Mouse (Mus musculus): ENCODE results near the gene Adad2.

Gene Adad2

DNA sequence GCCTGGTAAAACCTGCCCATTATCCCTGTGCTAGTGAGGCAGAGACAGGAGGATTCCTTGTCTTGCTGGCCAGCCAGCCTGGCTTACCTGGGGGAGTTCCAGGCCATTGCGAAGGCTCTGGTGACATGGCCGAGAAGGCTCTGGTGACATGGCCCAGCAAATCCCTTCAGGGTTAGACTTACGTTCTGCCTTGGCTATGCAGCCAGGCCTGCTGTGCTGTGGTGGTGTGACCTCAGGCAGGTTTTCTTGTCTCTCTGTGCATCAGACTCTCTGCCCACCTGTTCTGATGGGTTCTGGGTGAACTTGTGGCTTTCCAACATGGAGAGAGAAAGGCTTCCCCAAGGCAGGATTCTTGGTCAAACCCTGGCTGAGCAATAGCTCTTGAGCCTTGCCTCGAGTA lies 24.8 kb downstream of the Adad2 start:
- ATAC-seq (ENCODE audit: insufficient number of reproducible peaks, low FRiP score, low TSS enrichment) = no peak

DNA sequence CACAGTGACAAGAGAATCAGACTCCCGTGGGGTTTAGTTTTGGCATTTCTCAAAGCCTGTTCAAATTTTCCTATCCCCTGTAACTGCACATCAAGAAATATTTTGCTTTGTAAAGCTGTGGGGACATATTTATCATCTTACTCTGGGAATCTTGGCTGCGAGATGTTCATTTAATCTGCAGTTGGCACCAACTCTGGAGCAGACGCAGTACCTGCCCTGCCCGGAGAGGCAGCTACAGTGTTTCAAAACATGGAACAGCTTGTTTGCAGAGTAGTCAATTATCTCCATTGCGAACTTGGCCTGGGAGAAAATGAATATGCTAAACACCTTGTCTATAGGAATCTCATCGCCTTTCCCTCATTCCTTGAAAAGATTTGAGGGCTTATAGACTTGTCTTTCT lies 25.7 kb downstream of the Adad2 start:
- no peak for ATAC-seq (ENCODE audit: insufficient number of reproducible peaks, low FRiP score, low TSS enrichment)

DNA sequence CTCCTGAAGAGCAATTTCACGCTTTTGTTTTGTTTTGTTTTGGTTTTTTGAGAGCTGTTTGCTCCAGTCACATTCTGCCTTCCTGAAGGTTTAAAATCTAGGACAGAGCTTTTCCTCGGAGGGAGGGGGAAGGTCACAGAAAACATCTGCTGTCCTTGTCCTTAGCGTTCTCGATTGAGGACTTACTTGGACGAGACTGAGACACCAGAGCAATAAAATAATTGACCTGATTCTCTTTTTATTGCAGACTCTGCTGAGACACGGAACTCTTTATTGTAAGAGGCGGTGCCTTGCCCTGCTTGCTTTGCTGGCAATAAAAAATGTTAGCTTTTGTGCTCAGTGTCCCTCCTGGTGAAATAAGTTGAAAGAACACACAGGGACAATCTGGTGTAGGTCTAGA lies 27.3 kb downstream of the Adad2 start:
- ATAC-seq (ENCODE audit: insufficient number of reproducible peaks, low FRiP score, low TSS enrichment) = no peak

DNA sequence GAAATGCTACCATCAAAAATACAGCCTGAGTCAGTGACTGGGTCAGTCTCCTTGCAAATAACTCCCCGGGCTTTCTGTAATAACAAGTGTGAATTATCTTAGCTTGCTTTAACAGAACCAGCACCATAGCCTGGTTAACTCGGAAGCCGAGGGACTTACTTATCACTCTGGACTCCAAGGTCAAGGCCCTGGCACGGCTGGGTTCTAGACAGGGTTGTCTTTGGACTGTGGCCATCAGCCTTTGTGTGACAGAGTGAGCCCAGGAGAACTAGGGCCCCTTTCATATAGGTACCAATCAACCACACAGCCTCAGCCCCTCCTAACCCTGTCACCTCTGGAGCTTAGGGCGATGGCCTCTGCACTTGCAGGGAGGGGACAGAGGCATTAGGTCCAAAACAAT lies 28.5 kb downstream of the Adad2 start:
- no peak for ATAC-seq (ENCODE audit: insufficient number of reproducible peaks, low FRiP score, low TSS enrichment)

DNA sequence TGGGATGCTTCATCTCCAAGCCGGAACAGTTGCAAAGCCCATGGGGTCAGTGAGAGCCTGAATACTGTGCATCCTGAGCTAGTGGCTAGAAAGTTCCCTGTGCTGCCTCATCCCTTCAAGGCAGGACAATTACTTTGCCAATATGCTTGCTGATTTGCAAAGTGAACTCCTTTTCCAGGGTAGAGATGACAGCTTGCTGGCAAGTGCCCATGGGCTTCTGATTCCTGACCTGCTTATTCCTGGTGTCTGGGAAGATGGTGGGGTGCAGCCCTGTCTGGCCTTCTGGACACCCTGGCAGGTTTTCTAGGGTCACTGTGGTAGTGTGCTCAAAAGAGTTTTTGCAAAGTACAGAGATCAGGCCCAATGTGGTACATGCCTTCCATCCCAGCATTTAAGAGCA lies 30.4 kb downstream of the Adad2 start:
- 0 out of 2 replicates have a peak, but pooled peaks have one; percentile 36 for ATAC-seq (ENCODE audit: insufficient number of reproducible peaks, low FRiP score, low TSS enrichment)

DNA sequence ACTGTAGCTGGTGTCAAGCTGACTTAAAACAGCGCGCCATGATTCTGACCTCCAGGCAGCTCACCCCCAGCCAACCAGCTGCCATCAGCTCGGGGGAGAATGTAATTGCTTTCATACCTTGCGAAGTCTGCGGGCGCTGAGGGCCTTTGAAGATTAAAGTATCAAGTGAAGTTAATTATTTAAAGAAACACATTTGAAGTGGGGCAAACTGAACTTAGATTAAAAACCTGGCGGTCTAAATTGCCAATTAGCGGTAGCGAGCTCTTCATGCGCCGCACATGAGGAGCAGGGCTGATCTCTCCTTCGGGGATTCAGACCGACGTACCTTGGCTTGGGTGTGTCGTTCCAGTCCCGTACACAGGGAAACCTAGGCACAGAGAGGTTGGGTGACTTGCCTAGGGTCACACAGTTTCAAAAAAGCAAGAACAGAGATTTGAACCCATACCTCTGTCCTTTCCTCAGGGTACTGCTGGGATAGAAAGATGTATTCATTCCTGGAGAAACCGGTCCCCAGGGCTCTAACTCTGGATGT lies 31.9 kb downstream of the Adad2 start:
- ATAC-seq (ENCODE audit: insufficient number of reproducible peaks, low FRiP score, low TSS enrichment) = no peak

DNA sequence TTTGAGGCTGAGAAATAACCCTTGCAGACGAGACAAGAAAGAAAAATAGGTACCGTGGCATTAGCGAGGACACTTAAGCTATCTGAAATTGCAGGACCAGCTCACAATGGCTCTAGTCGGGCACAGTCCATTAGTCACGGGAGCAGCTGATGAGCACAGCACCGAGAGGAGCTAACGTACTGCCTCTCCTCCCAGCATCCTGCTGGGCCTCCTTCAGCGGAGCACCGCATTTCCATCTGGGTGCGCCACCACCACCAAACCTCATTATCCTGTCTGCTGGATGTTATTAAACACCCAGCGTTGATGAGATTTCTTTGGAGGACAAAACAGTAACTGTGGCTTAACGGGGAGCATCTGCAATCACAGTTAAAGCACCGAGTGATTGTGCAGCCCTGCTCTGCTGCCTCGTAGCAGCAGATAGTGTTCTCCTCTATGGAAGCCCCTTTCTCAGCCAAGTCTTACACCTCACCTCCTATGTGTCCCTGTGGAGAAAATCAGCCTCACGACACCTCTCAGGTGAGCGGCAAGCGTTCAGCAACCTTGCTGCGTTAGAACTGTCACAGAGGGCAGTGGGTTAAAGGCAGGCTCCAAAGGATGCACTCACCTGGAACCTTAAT lies 32.5 kb downstream of the Adad2 start:
- ATAC-seq (ENCODE audit: insufficient number of reproducible peaks, low FRiP score, low TSS enrichment) = no peak

DNA sequence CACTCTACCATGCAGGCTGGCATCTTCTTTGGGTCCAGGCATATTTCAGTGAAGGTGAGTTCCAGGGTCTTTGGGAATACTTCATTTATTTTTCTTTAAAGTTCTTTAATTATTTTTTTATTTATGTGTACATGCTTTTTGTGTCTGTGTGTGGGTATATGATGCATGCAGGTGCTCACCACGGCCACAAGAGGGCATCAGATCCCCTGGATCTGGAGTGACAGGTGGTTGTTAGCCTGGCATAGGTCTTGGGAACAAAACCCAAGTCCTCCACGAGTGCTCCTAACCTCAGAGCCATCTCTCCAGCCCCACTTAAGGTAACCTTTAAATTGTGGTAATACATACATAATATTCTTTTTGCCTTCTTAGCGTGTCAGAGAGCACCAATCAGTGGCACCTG lies 33.6 kb downstream of the Adad2 start:
- no peak for ATAC-seq (ENCODE audit: insufficient number of reproducible peaks, low FRiP score, low TSS enrichment)

DNA sequence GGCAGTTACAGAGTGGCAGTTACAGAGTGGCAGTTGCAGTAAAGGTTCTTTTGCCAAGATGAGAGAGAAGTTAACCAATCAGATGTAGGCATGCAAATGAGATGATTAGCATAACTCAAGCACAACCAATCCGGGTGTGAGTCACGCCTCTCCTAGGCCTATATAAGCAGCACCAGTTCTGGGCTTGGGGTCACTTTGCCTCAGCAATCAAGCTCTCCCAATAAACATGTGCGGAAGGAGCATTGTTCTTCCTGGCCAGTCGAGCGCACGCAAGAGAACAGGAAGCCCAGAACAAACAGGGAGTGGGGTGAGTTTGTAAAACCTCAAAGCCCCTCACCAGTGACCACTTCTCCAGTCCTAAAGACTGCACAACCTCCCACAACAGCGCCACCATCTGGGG lies 34.3 kb downstream of the Adad2 start:
- ATAC-seq (ENCODE audit: insufficient number of reproducible peaks, low FRiP score, low TSS enrichment) = no peak

DNA sequence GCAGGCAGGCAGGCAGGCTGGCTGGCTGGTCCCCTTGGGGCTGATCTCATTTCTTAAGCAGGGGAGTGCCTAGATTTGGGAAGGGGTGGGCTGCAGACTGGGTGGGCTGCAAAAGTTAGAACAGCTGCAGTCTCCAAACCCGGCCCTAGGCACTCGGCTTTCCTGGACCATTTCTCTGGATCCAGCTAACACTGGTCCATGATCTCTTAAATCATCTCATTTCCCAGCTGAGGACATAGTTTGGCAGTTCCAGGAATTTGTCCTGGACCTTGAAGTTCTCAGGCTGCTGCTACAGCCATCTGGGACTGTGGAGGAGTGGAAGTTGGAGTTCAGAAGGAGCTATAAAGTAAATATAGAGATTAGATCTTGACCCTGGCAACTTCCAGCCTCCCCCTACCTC lies 38.8 kb downstream of the Adad2 start:
- no peak for ATAC-seq (ENCODE audit: insufficient number of reproducible peaks, low FRiP score, low TSS enrichment)

DNA sequence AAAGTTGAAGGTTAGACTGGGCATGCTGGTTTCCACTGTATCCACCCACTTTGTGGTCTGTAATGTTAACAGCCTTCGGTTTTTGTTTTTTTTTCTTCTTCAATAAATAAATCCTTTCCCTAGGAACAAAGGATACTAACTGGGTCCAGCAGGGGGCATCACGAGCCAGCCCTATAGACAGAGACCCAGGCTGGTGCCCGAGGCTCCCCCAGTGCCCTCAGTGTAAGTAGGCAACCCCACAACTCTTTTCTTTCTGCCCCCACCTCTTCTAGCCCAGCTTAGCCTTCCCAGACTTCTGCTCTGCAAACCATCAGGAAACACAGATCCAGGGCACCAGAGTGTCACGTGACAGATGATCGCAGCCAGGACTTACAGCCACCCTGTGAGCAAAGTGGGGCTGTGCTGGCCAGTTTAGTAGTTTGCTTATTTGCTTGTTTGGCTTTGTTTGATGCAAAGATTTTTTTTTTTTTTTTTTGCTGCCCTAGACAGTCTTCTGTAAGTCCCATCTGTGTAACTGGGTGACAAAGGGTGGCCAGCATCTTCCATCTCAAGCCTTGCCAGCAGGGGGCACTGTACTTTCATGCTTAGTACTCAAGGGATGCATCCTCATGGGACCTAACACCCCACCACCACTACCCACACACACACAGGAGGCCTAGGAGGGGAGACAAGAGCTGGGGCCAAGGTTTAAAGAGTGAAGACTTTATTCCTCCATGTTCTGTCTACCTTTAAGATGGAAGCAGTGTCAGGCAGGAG lies 44.3 kb downstream of the Adad2 start:
- ATAC-seq (ENCODE audit: insufficient number of reproducible peaks, low FRiP score, low TSS enrichment) = no peak

DNA sequence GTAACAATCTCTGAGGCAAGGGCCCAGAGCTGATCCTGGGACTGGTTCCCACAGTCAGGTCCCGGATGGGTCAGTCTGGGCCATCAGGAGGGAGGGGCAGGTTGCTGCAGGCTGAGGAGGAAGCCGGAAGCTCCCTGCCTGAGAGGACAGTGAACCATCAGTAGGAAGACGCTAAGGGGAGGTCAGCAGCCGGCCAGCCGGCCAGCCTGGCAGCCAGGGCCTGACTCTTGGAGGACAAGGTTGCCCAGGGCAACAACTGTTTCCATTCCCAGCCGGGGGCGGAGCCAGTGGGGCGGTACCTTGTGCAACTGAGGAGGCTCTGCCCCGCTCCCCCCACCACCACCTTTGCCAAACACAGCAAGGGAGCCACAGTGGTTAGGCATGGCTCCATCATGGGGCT lies 48.5 kb downstream of the Adad2 start:
- peak; percentile 32; the same call in 1 of the 2 replicates for ATAC-seq (ENCODE audit: insufficient number of reproducible peaks, low FRiP score, low TSS enrichment)

DNA sequence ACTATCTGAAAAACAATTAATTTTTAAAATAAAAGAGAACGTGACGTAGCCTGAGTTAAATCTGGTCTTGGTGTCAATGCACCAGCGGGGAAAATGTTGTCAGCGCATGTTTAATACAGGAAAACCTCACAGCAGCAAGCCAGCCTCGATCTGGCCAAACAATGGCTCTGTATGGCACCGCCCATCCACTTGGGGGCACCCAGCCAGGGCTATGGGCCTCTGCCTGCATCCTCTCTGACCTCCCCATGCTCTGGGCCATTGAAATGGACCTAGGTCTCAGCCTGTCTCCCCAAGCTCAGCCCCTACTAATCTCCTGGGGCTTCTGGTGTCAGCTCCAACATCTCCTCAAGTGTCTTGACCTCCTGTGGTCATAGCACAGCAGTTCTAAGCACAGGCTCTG lies 49.3 kb downstream of the Adad2 start:
- no peak for ATAC-seq (ENCODE audit: insufficient number of reproducible peaks, low FRiP score, low TSS enrichment)

DNA sequence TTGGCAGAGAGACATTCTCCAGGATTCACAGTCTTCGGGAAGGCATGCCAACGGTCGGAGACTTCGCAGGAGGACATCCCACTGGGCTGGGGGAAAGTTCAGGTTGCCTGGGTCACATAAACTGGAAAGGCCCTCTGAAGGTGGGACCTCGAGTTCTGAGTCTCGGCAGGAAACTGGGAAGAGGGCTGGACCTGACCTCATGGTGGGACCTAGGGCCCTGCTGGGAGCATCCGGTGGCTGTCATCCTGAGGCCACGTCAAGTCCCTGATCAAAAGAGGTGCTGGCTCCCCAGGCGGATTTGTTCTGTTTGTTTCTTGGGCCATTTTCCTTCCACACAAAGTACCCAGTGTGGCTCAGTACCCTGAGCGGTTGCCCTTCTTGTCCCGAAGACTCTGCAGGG lies 50.9 kb downstream of the Adad2 start:
- ATAC-seq (ENCODE audit: insufficient number of reproducible peaks, low FRiP score, low TSS enrichment) = no peak

DNA sequence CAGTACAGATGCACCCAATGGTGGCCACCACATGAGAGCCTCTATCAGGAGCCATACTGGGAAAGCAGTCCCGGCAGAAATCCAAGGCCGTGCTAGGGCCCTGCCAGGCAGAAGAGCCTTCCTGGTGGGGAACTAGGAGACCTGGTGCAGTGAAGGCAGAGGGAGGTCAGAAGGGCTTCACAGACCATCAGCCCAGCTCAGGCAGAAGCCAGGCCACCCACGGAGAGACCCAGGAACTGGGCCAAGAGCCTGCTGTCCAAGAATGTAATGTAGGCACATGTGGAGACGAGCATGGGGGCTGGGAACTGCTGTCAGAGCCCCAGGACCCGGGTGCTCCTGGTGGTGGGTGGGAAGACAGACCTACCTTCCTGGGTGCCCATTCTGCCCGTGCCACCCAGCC lies 52.7 kb downstream of the Adad2 start:
- no peak for ATAC-seq (ENCODE audit: insufficient number of reproducible peaks, low FRiP score, low TSS enrichment)

All from cerebellum, adult (tissue).